19 mouse cellular contexts compared by ENCODE assay signal in the genomic region with DNA sequence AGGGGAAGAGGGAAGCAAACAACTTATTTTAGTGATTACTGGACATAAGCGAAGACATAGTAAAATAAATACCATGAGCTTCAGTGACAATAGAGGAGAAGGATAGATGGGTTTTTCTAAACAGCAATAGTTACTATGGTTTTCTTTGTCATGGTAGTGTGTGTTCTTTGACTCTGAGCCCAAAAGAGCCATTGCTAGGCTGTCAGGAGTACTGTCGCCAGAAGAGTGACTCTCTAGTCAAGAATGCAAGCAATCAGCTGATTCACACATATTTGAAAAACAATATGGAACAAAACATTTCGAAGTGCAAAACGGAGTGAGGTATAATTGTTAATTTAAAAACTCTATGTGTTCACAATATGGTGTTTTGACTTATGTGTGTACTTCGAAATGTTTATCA.
"Had no signal": no experiment of that assay in that cellular context is flagged by ENCODE, and none has a peak within 500 bp of the region (broad histone marks: within the 10 kb centered on the region; RNA-seq: fewer than 3 reads in every experiment).

No protein-coding gene starts in this region.

- H3K4me3 ChIP-seq: lung, embryonic 15.5 days; midbrain, embryonic 10.5 days; midbrain, embryonic 12.5 days; myocyte; neural tube, embryonic 13.5 days; neural tube, embryonic 15.5 days had no signal

- H3K9ac ChIP-seq: lung, embryonic 15.5 days; midbrain, embryonic 12.5 days; neural tube, embryonic 13.5 days; neural tube, embryonic 15.5 days had no signal

- DNase-seq: lung, adult 18-20 months; lung, postnatal 10 days; lung, postnatal 4 days; midbrain, embryonic 14.5 days; retina, postnatal 1 day; right cerebral cortex, adult 18-20 months; right cerebral cortex, postnatal 25 days; right cerebral cortex, postnatal 4 days; spleen, adult 18-20 months; thymus, adult 18-20 months; thymus, postnatal 14 days; thymus, postnatal 36 days had no signal

- H3K36me3 ChIP-seq: lung, embryonic 15.5 days; midbrain, embryonic 10.5 days; midbrain, embryonic 12.5 days; neural tube, embryonic 13.5 days; neural tube, embryonic 15.5 days had no signal

- H3K4me2 ChIP-seq: lung, embryonic 15.5 days; midbrain, embryonic 12.5 days; neural tube, embryonic 13.5 days; neural tube, embryonic 15.5 days had no signal

- H3K4me1 ChIP-seq: lung, embryonic 15.5 days; midbrain, embryonic 10.5 days; midbrain, embryonic 12.5 days; neural tube, embryonic 15.5 days had no signal

- H3K27ac ChIP-seq: lung, embryonic 15.5 days; midbrain, embryonic 10.5 days; midbrain, embryonic 12.5 days; neural tube, embryonic 13.5 days; neural tube, embryonic 15.5 days had no signal

- H3K9me3 ChIP-seq: lung, embryonic 15.5 days; midbrain, embryonic 10.5 days; midbrain, embryonic 12.5 days; neural tube, embryonic 13.5 days; neural tube, embryonic 15.5 days had no signal

- ATAC-seq: midbrain, embryonic 16.5 days had no signal

- H3K27me3 ChIP-seq: lung, embryonic 15.5 days; midbrain, embryonic 12.5 days; neural tube, embryonic 13.5 days; neural tube, embryonic 15.5 days had no signal
